Mouse (Mus musculus): Measurements from ENCODE around the gene 2510039O18Rik. TPM values are rescaled to one million over a fixed set of nuclear protein-coding genes. Genes with fewer than 3 reads are reported as not detected.

2510039O18Rik gene
- total RNA-seq, 2 experiments from 2014 or later: 28.2 to 30.1 TPM

GRCm38 (mm10) chr4:147985205-147986132, 44.8 kb downstream of the 2510039O18Rik start, which contains the start of gene Nppb:
TSS of gene Nppb (plus strand) at chr4:147985788.
- no peak for DNase-seq (ENCODE audit: low spot score in 2 of 2)

DNA sequence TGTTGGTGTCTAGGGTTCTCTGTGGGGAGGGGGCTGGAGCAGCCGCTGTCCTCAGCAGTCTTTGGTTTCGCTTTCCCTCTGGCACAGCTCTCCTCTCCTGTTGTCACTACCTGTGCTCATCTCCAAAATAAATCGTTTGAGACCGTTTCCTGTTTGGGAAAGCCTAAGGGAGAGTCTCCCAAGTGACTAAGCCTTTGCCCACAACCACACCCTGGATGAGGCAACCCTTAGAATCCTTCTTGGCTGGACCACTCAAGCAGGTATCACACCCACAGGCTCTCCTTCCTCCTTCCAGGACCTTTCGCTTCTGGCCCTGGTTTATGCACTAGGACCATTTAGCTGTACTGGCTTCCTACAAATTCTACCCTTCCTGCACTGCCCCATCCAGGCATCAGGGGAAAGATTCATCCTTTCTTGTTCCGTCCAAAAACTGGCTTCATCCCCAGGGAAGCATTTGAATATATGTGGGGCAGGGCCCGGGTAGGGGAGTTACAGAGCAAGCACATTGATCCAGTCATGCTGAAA, 52.9 kb downstream of the 2510039O18Rik start:
- no peak for DNase-seq (ENCODE audit: low spot score in 2 of 2)

DNA sequence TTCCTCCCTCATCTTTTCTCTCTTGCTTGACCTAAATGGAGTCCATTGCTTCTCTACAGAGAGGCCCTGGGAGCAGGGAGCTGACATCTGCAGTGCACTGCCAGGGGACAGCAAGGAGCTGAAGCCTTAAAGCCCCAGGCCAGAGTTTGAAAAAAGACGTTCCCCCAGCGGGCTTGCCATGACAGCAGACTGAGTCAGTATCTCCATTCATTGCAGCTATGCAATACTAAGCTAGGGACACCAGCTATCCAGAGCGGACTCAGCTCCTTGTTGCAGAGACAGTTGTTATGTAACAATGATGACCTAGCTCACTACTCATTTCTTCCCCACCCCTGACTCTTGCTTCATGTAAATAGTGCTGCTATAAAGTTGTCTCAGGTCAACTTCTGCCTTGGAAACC, 54.6 kb downstream of the 2510039O18Rik start:
- no peak for DNase-seq (ENCODE audit: low spot score in 2 of 2)

Other genes starting within 250 kb of the 2510039O18Rik start
- gene Zfp534, start 238.3 kb upstream of the 2510039O18Rik start, total RNA-seq (2021): not detected
- gene Zfp984, start 131.1 kb upstream of the 2510039O18Rik start, total RNA-seq (2021): 1 to 10 TPM; 1.8 to 3.0 TPM
- gene Zfp933, start 92.5 kb upstream of the 2510039O18Rik start, total RNA-seq (2021): 10 to 100 TPM; 18.5 to 19.8 TPM
- 10 to 100 TPM; 19.7 to 20.2 TPM for gene Miip, start 72.1 kb upstream of the 2510039O18Rik start, total RNA-seq (2021)
- gene Fv1, start 71.9 kb upstream of the 2510039O18Rik start, total RNA-seq (2021): 10 to 100 TPM in 1 of 2 experiments, 1 to 10 TPM in 1; 8.9 to 11.0 TPM
- 100 to 1,000 TPM; 204 to 206 TPM for gene Mfn2, start 36.2 kb upstream of the 2510039O18Rik start, total RNA-seq (2021)
- 10 to 100 TPM; 20.1 to 20.3 TPM for gene Plod1, start 4.1 kb upstream of the 2510039O18Rik start, total RNA-seq (2021)
- not detected for gene Nppb, start 44.9 kb downstream of the 2510039O18Rik start, total RNA-seq (2021)
- not detected for gene Nppa, start 59.8 kb downstream of the 2510039O18Rik start, total RNA-seq (2021)
- 10 to 100 TPM; 79.0 to 82.0 TPM for gene Clcn6, start 97.9 kb downstream of the 2510039O18Rik start, total RNA-seq (2021)
- gene Mthfr, start 98.2 kb downstream of the 2510039O18Rik start, total RNA-seq (2021): 10 to 100 TPM; 28.0 to 30.8 TPM
- gene Agtrap, start 147.1 kb downstream of the 2510039O18Rik start, total RNA-seq (2021): 1 to 10 TPM; 6.3 to 7.6 TPM
- 10 to 100 TPM; 11.2 to 13.1 TPM for gene Mad2l2, start 189.5 kb downstream of the 2510039O18Rik start, total RNA-seq (2021)
- under 1 TPM; 0.15 to 0.27 TPM for gene Draxin, start 189.8 kb downstream of the 2510039O18Rik start, total RNA-seq (2021)
- gene Fbxo6, start 211.2 kb downstream of the 2510039O18Rik start, total RNA-seq (2021): 10 to 100 TPM; 30.3 to 33.3 TPM
- gene Fbxo44, start 219.6 kb downstream of the 2510039O18Rik start, total RNA-seq (2021): 100 to 1,000 TPM; 133 to 136 TPM
- 100 to 1,000 TPM; 118 TPM for gene Fbxo2, start 219.7 kb downstream of the 2510039O18Rik start, total RNA-seq (2021)

Data from layer of hippocampus, adult 18-20 months (tissue).